Mouse (Mus musculus): ENCODE measurements at regions not wholly inside any gene's neighbourhood (a gene's known extent, or its start where the extent isn't known, plus 50 kb on each side); places are given as distances from the start of the nearest gene placed in this dataset.

DNA sequence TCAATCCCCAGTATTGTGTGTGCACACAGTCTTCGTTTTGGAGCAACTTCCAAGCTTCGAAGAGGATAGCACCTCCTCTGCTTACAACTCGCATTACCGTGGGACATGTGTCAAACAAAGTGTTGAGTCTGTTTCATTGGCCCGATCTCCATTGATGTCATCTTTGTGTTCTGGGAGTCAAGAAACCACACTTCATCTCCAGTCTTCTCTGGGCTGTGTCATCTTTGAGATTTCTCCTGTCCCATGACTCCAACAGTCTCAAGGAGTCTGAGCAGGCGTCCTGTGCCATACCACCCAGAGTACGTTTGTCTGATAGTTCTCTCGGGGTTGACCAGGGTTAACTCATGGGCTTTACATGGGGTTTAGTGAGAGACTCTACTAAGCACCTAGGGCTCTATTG, 67.8 kb upstream of the Cpsf6 start:
- Histone ChIP-seq H3K79me2 (replicated peaks; ENCODE audit: control insufficient read depth, extremely low read depth, insufficient read depth, poor library complexity, severe bottlenecking) (no peaks in the 10 kb centered on the region), H3K27me3 (replicated peaks) (no peaks in the 10 kb centered on the region), H3K4me2 (ENCODE audit: insufficient read depth, low read depth, poor library complexity, severe bottlenecking) (no peak overlapping the region), H3K27ac (ENCODE audit: insufficient read depth, low read depth) (no peak overlapping the region), H3K9ac (ENCODE audit: insufficient read depth, low read depth) (no peak overlapping the region), H3K36me3 (replicated peaks in 1 of 2; ENCODE audit: control insufficient read depth in 1 of 2, insufficient read depth in 1 of 2, low read length in 1 of 2) (no peaks in the 10 kb centered on the region), H3K4me1 (ENCODE audit: control insufficient read depth in 1 of 2, insufficient read depth in 2 of 2) (peaks cover 0 to 15% of the 10 kb centered on the region in 2 experiments; a peak in 2 of 4 replicates), H3K4me3 (replicated peaks in 1 of 3; ENCODE audit: low read depth in 2 of 3, low read length in 2 of 3, poor library complexity in 1 of 3) (no peak overlapping the region), H3K9me3 (replicated peaks; ENCODE audit: low read length) (peaks cover 5% of the 10 kb centered on the region)
- dilution Hi-C loops (cut with MboI; ENCODE audit: extremely low pct_ligation_motif_present, extremely low pct_unique_long_range_greater_than_20kb, low sequenced_read_pairs): no loop called here
- in situ Hi-C loops (cut with MboI; ENCODE audit: low pct_ligation_motif_present, low pct_unique_long_range_greater_than_20kb, low sequenced_read_pairs): loop anchor here (25.0 kb wide), 1 partner anchor 185 kb away; no protein-coding TSS in a partner anchor
- DNase-seq (ENCODE audit: extremely low read depth): no peak
- TF ChIP-seq BHLHE40 (IDR thresholded peaks at IDR 0.05; ENCODE audit: low read depth, low read length) (no peak), SMC3 (IDR thresholded peaks at IDR 0.05; ENCODE audit: low read depth, low read length) (no peak), ZNF384 (IDR thresholded peaks at IDR 0.05; ENCODE audit: low read depth, low read length) (no peak), POLR2AphosphoS2 (IDR thresholded peaks at IDR 0.05; ENCODE audit: low read depth, low read length) (no peak), ETS1 (conservative IDR thresholded peaks at IDR 0.05; ENCODE audit: low read depth, low read length) (no peak), MXI1 (IDR thresholded peaks at IDR 0.05; ENCODE audit: low read depth, low read length) (no peak)

DNA sequence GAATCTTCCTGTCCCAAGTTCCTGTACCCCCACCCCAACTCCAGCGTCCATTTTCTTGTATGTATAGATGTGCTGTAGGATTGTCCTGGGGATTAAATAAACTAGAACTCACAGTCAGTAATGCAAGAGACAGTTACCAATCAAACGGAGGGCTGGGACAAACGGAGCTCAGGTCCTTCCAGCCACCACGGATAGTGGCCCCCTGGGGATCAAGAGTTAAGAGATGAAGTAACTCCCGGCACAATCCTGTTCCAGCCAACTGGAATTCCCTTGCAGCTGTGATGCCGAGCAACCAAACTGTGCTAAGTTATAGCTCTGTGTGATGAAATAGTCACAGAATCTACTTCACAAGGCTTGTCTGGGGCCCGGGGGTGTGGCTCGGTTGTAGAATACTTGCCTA, 67.4 kb upstream of the Cpsf6 start:
- no peaks in the 10 kb centered on the region for H3K36me3 ChIP-seq (replicated peaks in 1 of 2; ENCODE audit: control insufficient read depth in 1 of 2, insufficient read depth in 1 of 2, low read length in 1 of 2)
- DNase-seq (ENCODE audit: extremely low read depth): no peak
- H3K27me3 ChIP-seq (replicated peaks): no peaks in the 10 kb centered on the region
- no peak overlapping the region for H3K27ac ChIP-seq (ENCODE audit: insufficient read depth, low read depth)
- TF ChIP-seq NRF1 (IDR thresholded peaks at IDR 0.05; ENCODE audit: low read depth, low read length) (no peak), BHLHE40 (IDR thresholded peaks at IDR 0.05; ENCODE audit: low read depth, low read length) (no peak), ETS1 (conservative IDR thresholded peaks at IDR 0.05; ENCODE audit: low read depth, low read length) (no peak), HCFC1 (IDR thresholded peaks at IDR 0.05; ENCODE audit: low read depth, low read length) (no peak), MYC (IDR thresholded peaks at IDR 0.05; ENCODE audit: low read depth, low read length) (no peak), RAD21 (IDR thresholded peaks at IDR 0.05; ENCODE audit: low read depth, low read length) (no peak), CTCF (conservative IDR thresholded peaks at IDR 0.05 in 1 of 2, IDR thresholded peaks at IDR 0.05 in 1 of 2; ENCODE audit: low read depth in 2 of 2, low read length in 2 of 2) (no peak), MAX (IDR thresholded peaks at IDR 0.05; ENCODE audit: low read length) (no peak), GABPA (IDR thresholded peaks at IDR 0.05; ENCODE audit: insufficient replicate concordance, low read depth, low read length) (no peak), SIN3A (IDR thresholded peaks at IDR 0.05; ENCODE audit: low read length) (no peak), EP300 (IDR thresholded peaks at IDR 0.05; ENCODE audit: low read length) (no peak), TCF12 (IDR thresholded peaks at IDR 0.05; ENCODE audit: low read depth, low read length) (no peak), IRF4 (IDR thresholded peaks at IDR 0.05; ENCODE audit: low read depth, low read length) (no peak), JUN (IDR thresholded peaks at IDR 0.05; ENCODE audit: insufficient read depth, low read depth, low read length) (no peak), ZKSCAN1 (IDR thresholded peaks at IDR 0.05; ENCODE audit: borderline replicate concordance, low read depth, low read length) (no peak), NELFE (IDR thresholded peaks at IDR 0.05; ENCODE audit: low read depth, low read length) (no peak), ZC3H11A (IDR thresholded peaks at IDR 0.05; ENCODE audit: low read depth, low read length) (no peak), UBTF (IDR thresholded peaks at IDR 0.05; ENCODE audit: low read depth, low read length) (no peak), USF2 (conservative IDR thresholded peaks at IDR 0.05; ENCODE audit: low read depth, low read length) (no peak)
- in situ Hi-C loops (cut with MboI; ENCODE audit: low pct_ligation_motif_present, low pct_unique_long_range_greater_than_20kb, low sequenced_read_pairs) (loop anchor here (25.0 kb wide), 1 partner anchor 185 kb away; no protein-coding TSS in a partner anchor), dilution Hi-C loops (cut with MboI; ENCODE audit: extremely low pct_ligation_motif_present, extremely low pct_unique_long_range_greater_than_20kb, low sequenced_read_pairs) (no loop called here)
- peaks cover 5% of the 10 kb centered on the region for H3K9me3 ChIP-seq (replicated peaks; ENCODE audit: low read length)
- H3K9ac ChIP-seq (ENCODE audit: insufficient read depth, low read depth): no peak overlapping the region
- no peaks in the 10 kb centered on the region for H3K79me2 ChIP-seq (replicated peaks; ENCODE audit: control insufficient read depth, extremely low read depth, insufficient read depth, poor library complexity, severe bottlenecking)
- no peak overlapping the region for H3K4me3 ChIP-seq (replicated peaks in 1 of 3; ENCODE audit: low read depth in 2 of 3, low read length in 2 of 3, poor library complexity in 1 of 3)
- peak overlapping the region; percentile 7; the same call in 1 of the 2 replicates for H3K4me2 ChIP-seq (ENCODE audit: insufficient read depth, low read depth, poor library complexity, severe bottlenecking)
- H3K4me1 ChIP-seq (ENCODE audit: control insufficient read depth in 1 of 2, insufficient read depth in 2 of 2): peaks cover 0 to 11% of the 10 kb centered on the region in 2 experiments; a peak in 2 of 4 replicates

Measured in CH12.LX (cell line).